Mouse (Mus musculus) midbrain, postnatal 0 days (tissue): ENCODE measurements around the gene Tmed3. TPM values are rescaled to one million over a fixed set of nuclear protein-coding genes. Genes with fewer than 3 reads are reported as not detected.

ENCODE experiments used
- ATAC-seq: fragments of 200-750 bp; cut with Nextera tagmentation; 2 replicates; pipeline ENCODE4 v1.8.0; 2017; ENCODE audit warnings: moderate number of reproducible peaks, mild to moderate bottlenecking, moderate TSS enrichment, moderate library complexity; ENCODE audit not compliant: low FRiP score
- DNase-seq: peaks from one replicate; pipeline ENCODE4 v3.0.0-alpha.2; 2015; ENCODE audit warnings: low spot score
- H3K27ac ChIP-seq: fragments of 300-500 bp; sonication (generic); 2 replicates; pipeline ENCODE4 v1.5.1; 2014; ENCODE audit warnings: low read depth, mild to moderate bottlenecking, low read length, mixed read lengths
- H3K27me3 ChIP-seq: fragments of 300-500 bp; sonication (generic); 2 replicates; pipeline ENCODE4 v1.6.1; 2014; ENCODE audit warnings: low read length, control low read depth, mixed read lengths; ENCODE audit not compliant: insufficient read depth
- H3K36me3 ChIP-seq: fragments of 300-500 bp; sonication (generic); 2 replicates; pipeline ENCODE4 v1.6.1; 2014; ENCODE audit warnings: low read length, control low read depth, mixed read lengths; ENCODE audit not compliant: insufficient read depth
- H3K4me1 ChIP-seq: fragments of 300-500 bp; sonication (generic); 2 replicates; pipeline ENCODE4 v1.6.1; 2014; ENCODE audit warnings: mild to moderate bottlenecking, control low read depth, antibody characterized with exemption, low read length, mixed read lengths; ENCODE audit not compliant: insufficient read depth
- H3K4me2 ChIP-seq: fragments of 300-500 bp; sonication (generic); 2 replicates; pipeline ENCODE4 v1.6.1; 2014; ENCODE audit warnings: low read depth, mild to moderate bottlenecking, low read length, mixed read lengths; ENCODE audit not compliant: poor library complexity, severe bottlenecking
- H3K4me3 ChIP-seq: fragments of 300-500 bp; sonication (generic); 2 replicates; pipeline ENCODE4 v1.5.1; 2014; ENCODE audit warnings: low read depth, mild to moderate bottlenecking, low read length, moderate library complexity
- H3K9ac ChIP-seq: fragments of 300-500 bp; sonication (generic); replicated peaks from 2 replicates; pipeline ENCODE4 v1.6.1; 2014; ENCODE audit warnings: mild to moderate bottlenecking, low read length, moderate library complexity, mixed read lengths; ENCODE audit not compliant: poor library complexity, severe bottlenecking
- H3K9me3 ChIP-seq: fragments of 300-500 bp; sonication (generic); 2 replicates; pipeline ENCODE4 v1.6.1; 2016; ENCODE audit warnings: low read length, control low read depth
- CTCF ChIP-seq: IDR thresholded peaks from 2 replicates; pipeline ENCODE4 v1.5.1; 2016; ENCODE audit warnings: antibody characterized with exemption, mild to moderate bottlenecking
- WGBS: fragments of 180-500 bp; shearing (Covaris S2); extraction: QIAGEN DNeasy Blood & Tissue Kit; methylation state at CpG from one replicate; pipeline ENCODE4 v1.1.7; 2014; 5-methylcytosine and 5-hydroxymethylcytosine counted together
- polyA plus RNA-seq: library from polyadenylated mRNA; unstranded; fragments of >200 nt; fragmentation: Nextera tagmentation; extraction: Ambion mirVana; gene quantifications from 2 replicates; pipeline ENCODE4 v1.2.1, GENCODE M21; 2015
- total RNA-seq: library from RNA; depleted of rRNA; stranded (reverse); fragments of >200 nt; gene quantifications from 2 replicates; pipeline ENCODE4 v1.2.3, GENCODE M21; 2014

Tmed3 gene
- total and polyA plus RNA-seq, 2 experiments from 2014 or later: 56.5 to 57.6 TPM

DNA sequence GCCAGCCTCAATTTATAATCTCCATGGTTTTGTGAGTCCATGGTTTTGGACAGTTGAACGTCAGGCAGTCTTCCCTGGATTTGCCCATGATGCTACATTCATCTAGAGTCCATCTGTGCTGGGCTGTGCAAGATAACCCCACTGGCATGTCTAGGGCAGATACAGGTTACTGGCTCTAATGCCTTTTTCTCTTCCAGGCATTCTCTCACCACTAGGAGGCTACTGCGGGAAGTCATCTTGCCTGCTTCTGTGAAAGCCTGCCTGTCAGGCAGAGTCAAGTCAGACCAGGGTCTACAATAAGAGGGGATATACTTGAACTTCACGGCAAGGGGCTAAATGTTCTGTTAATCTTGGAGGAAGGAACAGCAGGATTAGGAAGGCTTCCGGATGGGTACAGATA, 2.0 kb upstream of the Tmed3 start:
- no peak overlapping the region for H3K27ac ChIP-seq
- no peak overlapping the region for H3K4me2 ChIP-seq
- TF ChIP-seq CTCF: peak; percentile 85
- H3K36me3 ChIP-seq: 0 out of 2 replicates have a peak, but pooled peaks cover 4% of the 10 kb centered on the region
- no peak overlapping the region for H3K4me3 ChIP-seq
- H3K9me3 ChIP-seq: no peaks in the 10 kb centered on the region
- peaks cover 4% of the 10 kb centered on the region; the same call in 1 of the 2 replicates for H3K4me1 ChIP-seq
- ATAC-seq (no peak), DNase-seq (peak; percentile 65)
- WGBS: 18% methylated on average over 4 of the region's 4 CpGs
- no peaks in the 10 kb centered on the region for H3K27me3 ChIP-seq
- H3K9ac ChIP-seq: no peak overlapping the region

DNA sequence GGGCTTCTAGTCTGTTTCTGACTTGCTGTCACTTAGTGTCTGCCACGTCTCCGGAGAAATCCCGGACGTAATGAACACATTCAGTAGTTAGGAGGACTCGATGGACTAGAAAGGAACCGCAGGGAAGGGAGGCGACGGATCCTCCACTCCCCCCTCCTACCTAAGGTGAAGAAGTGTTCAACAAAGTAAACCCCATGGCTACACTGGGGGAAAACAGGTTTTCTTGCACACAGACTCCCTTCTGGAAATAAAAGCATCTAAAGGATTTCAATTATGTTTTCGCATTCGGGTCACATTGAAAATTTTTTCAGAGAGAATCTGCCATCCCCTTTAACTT, 297 bp upstream of the Tmed3 start:
- peak overlapping the region; percentile 89 for H3K9ac ChIP-seq
- TF ChIP-seq CTCF: no peak

GRCm38 (mm10) chr9:89700910-89701457, 3.9 kb downstream of the Tmed3 start:
- H3K4me1 ChIP-seq: peaks cover 4% of the 10 kb centered on the region; the same call in 1 of the 2 replicates
- H3K36me3 ChIP-seq: peaks cover 25% of the 10 kb centered on the region
- no peaks in the 10 kb centered on the region for H3K9me3 ChIP-seq
- no peak overlapping the region for H3K4me3 ChIP-seq
- no peak overlapping the region for H3K4me2 ChIP-seq
- 100% methylated on average over 2 of the region's 2 CpGs for WGBS
- ATAC-seq: no peak
- TF ChIP-seq CTCF: no peak
- H3K27ac ChIP-seq: no peak overlapping the region
- no peak overlapping the region for H3K9ac ChIP-seq
- H3K27me3 ChIP-seq: no peaks in the 10 kb centered on the region
- DNase-seq: no peak

More for the DNA sequence above, 297 bp upstream of the Tmed3 start:
- Histone ChIP-seq H3K9me3 (no peaks in the 10 kb centered on the region), H3K4me3 (peak overlapping the region; percentile 60), H3K4me1 (peaks cover 4% of the 10 kb centered on the region; the same call in 1 of the 2 replicates), H3K27me3 (no peaks in the 10 kb centered on the region), H3K27ac (peak overlapping the region; percentile 81), H3K36me3 (peaks cover 8% of the 10 kb centered on the region; the same call in 1 of the 2 replicates), H3K4me2 (peak overlapping the region; percentile 72)
- ATAC-seq (peak; percentile 35; the same call in 1 of the 2 replicates), DNase-seq (no peak)
- WGBS: 8% methylated on average over 10 of the region's 10 CpGs

GRCm38 (mm10) chr9:89695143-89695542, 9.7 kb downstream of the Tmed3 start:
- DNase-seq (no peak), ATAC-seq (no peak)
- Histone ChIP-seq H3K9ac (no peak overlapping the region), H3K36me3 (peaks cover 17% of the 10 kb centered on the region), H3K9me3 (no peaks in the 10 kb centered on the region), H3K27me3 (no peaks in the 10 kb centered on the region), H3K27ac (no peak overlapping the region), H3K4me2 (no peak overlapping the region), H3K4me3 (no peak overlapping the region), H3K4me1 (no peaks in the 10 kb centered on the region)
- no peak for TF ChIP-seq CTCF
- 91% methylated on average over 1 of the region's 1 CpGs for WGBS

- Histone ChIP-seq H3K36me3 (peaks cover 4% of the 10 kb centered on the region), H3K4me1 (no peaks in the 10 kb centered on the region), H3K27me3 (no peaks in the 10 kb centered on the region), H3K9ac (no peak overlapping the region), H3K27ac (no peak overlapping the region), H3K9me3 (no peaks in the 10 kb centered on the region), H3K4me3 (no peak overlapping the region), H3K4me2 (no peak overlapping the region)
- WGBS: 96% methylated on average over 2 of the region's 2 CpGs
- DNase-seq (no peak), ATAC-seq (no peak)
- no peak for TF ChIP-seq CTCF
Observed at GRCm38 (mm10) chr9:89693670-89694069, 11.2 kb downstream of the Tmed3 start.

- ATAC-seq (no peak), DNase-seq (no peak)
- Histone ChIP-seq H3K36me3 (no peaks in the 10 kb centered on the region), H3K27me3 (no peaks in the 10 kb centered on the region), H3K27ac (no peak overlapping the region), H3K4me2 (no peak overlapping the region), H3K4me3 (no peak overlapping the region), H3K9ac (no peak overlapping the region), H3K9me3 (no peaks in the 10 kb centered on the region), H3K4me1 (no peaks in the 10 kb centered on the region)
- WGBS: 68% methylated on average over 1 of the region's 1 CpGs
- TF ChIP-seq CTCF: no peak
Observed at GRCm38 (mm10) chr9:89689179-89689578, 15.7 kb downstream of the Tmed3 start.
